Mouse (Mus musculus): ENCODE results near the gene Snapc4. TPM values are rescaled to one million over a fixed set of nuclear protein-coding genes. Genes with fewer than 3 reads are reported as not detected.

The Snapc4 gene
- total and polyA plus RNA-seq, 3 experiments = 15.3 to 47.1 (median 42.7) TPM

DNA sequence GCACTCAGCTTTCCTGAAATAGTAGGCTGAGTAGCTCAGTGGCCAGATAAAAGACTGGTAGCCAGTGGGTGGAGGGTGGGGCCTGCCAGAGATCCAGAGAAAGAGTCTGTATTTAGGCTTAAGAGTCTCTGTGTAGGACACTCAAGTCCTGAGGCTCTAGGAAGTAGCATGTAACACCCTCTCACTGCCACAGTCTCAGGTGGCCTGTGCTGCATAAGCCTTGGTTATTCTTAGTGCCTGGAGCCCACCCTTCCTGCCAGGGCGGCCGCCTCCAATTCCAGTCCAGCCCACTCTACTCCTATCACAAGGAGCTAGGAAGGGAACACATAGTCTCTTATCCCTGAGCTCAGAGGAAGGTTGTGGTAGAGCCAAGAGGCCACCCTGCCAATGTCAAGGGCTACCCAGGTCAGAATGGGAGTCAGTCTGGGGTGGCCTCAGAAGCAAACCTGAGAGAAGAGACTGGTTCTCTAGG, 38.9 kb downstream of the Snapc4 start:
- H3K9ac ChIP-seq (ENCODE audit: insufficient read depth, low read depth) = no peak overlapping the region
- H3K36me3 ChIP-seq (replicated peaks in 1 of 2; ENCODE audit: control insufficient read depth in 1 of 2, insufficient read depth in 1 of 2, low read length in 1 of 2) = peaks cover 0 to 8% of the 10 kb centered on the region in 2 experiments
- peaks cover 8 to 48% of the 10 kb centered on the region in 2 experiments; a peak in 3 of 4 replicates for H3K4me1 ChIP-seq (ENCODE audit: control insufficient read depth in 1 of 2, insufficient read depth in 2 of 2)
- no peak overlapping the region for H3K27ac ChIP-seq (ENCODE audit: insufficient read depth, low read depth)
- H3K27me3 ChIP-seq (replicated peaks) = no peaks in the 10 kb centered on the region
- in situ Hi-C loops (cut with MboI; ENCODE audit: low pct_ligation_motif_present, low pct_unique_long_range_greater_than_20kb, low sequenced_read_pairs) (no loop called here), dilution Hi-C loops (cut with MboI; ENCODE audit: extremely low pct_ligation_motif_present, extremely low pct_unique_long_range_greater_than_20kb, low sequenced_read_pairs) (no loop called here)
- H3K79me2 ChIP-seq (replicated peaks; ENCODE audit: control insufficient read depth, extremely low read depth, insufficient read depth, poor library complexity, severe bottlenecking) = no peaks in the 10 kb centered on the region
- DNase-seq (ENCODE audit: extremely low read depth) = no peak
- no peaks in the 10 kb centered on the region for H3K9me3 ChIP-seq (replicated peaks; ENCODE audit: low read length)
- no peak for TF ChIP-seq KAT2A (IDR thresholded peaks at IDR 0.05; ENCODE audit: insufficient replicate concordance, low read length)
- no peak for TF ChIP-seq MYC (IDR thresholded peaks at IDR 0.05; ENCODE audit: low read depth, low read length)
- TF ChIP-seq CHD2 (IDR thresholded peaks at IDR 0.05; ENCODE audit: low read length) = no peak
- no peak for TF ChIP-seq RCOR1 (conservative IDR thresholded peaks at IDR 0.05; ENCODE audit: low read depth, low read length)
- no peak for TF ChIP-seq ZC3H11A (IDR thresholded peaks at IDR 0.05; ENCODE audit: low read depth, low read length)
- no peak for TF ChIP-seq EP300 (IDR thresholded peaks at IDR 0.05; ENCODE audit: low read length)
- no peak for TF ChIP-seq PAX5 (IDR thresholded peaks at IDR 0.05; ENCODE audit: low read length)
- no peak for TF ChIP-seq CHD1 (IDR thresholded peaks at IDR 0.05; ENCODE audit: low read depth, low read length)
- no peak overlapping the region for H3K4me3 ChIP-seq (replicated peaks in 1 of 3; ENCODE audit: low read depth in 2 of 3, low read length in 2 of 3, poor library complexity in 1 of 3)
- H3K4me2 ChIP-seq (ENCODE audit: insufficient read depth, low read depth, poor library complexity, severe bottlenecking) = no peak overlapping the region

- dilution Hi-C loops (cut with MboI; ENCODE audit: extremely low pct_ligation_motif_present, extremely low pct_unique_long_range_greater_than_20kb, low sequenced_read_pairs) = no loop called here
- H3K4me2 ChIP-seq (ENCODE audit: insufficient read depth, low read depth, poor library complexity, severe bottlenecking) = no peak overlapping the region
- no peak overlapping the region for H3K4me3 ChIP-seq (replicated peaks in 1 of 3; ENCODE audit: low read depth in 2 of 3, low read length in 2 of 3, poor library complexity in 1 of 3)
- TF ChIP-seq USF1 (IDR thresholded peaks at IDR 0.05; ENCODE audit: low read depth, low read length) (no peak), IRF4 (IDR thresholded peaks at IDR 0.05; ENCODE audit: low read depth, low read length) (no peak), MAZ (IDR thresholded peaks at IDR 0.05; ENCODE audit: low read depth, low read length) (no peak), MAX (IDR thresholded peaks at IDR 0.05; ENCODE audit: low read length) (no peak), RCOR1 (conservative IDR thresholded peaks at IDR 0.05; ENCODE audit: low read depth, low read length) (no peak)
- no peaks in the 10 kb centered on the region for H3K79me2 ChIP-seq (replicated peaks; ENCODE audit: control insufficient read depth, extremely low read depth, insufficient read depth, poor library complexity, severe bottlenecking)
- no peaks in the 10 kb centered on the region for H3K9me3 ChIP-seq (replicated peaks; ENCODE audit: low read length)
- H3K36me3 ChIP-seq (replicated peaks in 1 of 2; ENCODE audit: control insufficient read depth in 1 of 2, insufficient read depth in 1 of 2, low read length in 1 of 2) = peaks cover 0 to 6% of the 10 kb centered on the region in 2 experiments
- H3K27me3 ChIP-seq (replicated peaks) = no peaks in the 10 kb centered on the region
- in situ Hi-C loops (cut with MboI; ENCODE audit: low pct_ligation_motif_present, low pct_unique_long_range_greater_than_20kb, low sequenced_read_pairs) = no loop called here
- DNase-seq (ENCODE audit: extremely low read depth) = no peak
- H3K9ac ChIP-seq (ENCODE audit: insufficient read depth, low read depth) = no peak overlapping the region
- H3K27ac ChIP-seq (ENCODE audit: insufficient read depth, low read depth) = no peak overlapping the region
- peaks cover 8 to 48% of the 10 kb centered on the region in 2 experiments; a peak in 3 of 4 replicates for H3K4me1 ChIP-seq (ENCODE audit: control insufficient read depth in 1 of 2, insufficient read depth in 2 of 2)
Observed at GRCm38 (mm10) chr2:26339204-26339551, 41.3 kb downstream of the Snapc4 start.
